Mouse (Mus musculus): Measurements from ENCODE around the gene Simc1. TPM values are rescaled to one million over a fixed set of nuclear protein-coding genes. Genes with fewer than 3 reads are reported as not detected.
A peak's percentile ranks its signal among the peaks of the same experiment; 100 is the strongest.

Simc1 gene
- total and polyA plus RNA-seq, 3 experiments, result 6.2 to 16.6 (median 6.8) TPM

- H3K9ac ChIP-seq (ENCODE audit: insufficient read depth, low read depth), result no peak overlapping the region
- H3K9me3 ChIP-seq (replicated peaks; ENCODE audit: low read length), result no peaks in the 10 kb centered on the region
- no peak overlapping the region for H3K4me3 ChIP-seq (replicated peaks in 1 of 3; ENCODE audit: low read depth in 2 of 3, low read length in 2 of 3, poor library complexity in 1 of 3)
- no peak overlapping the region for H3K4me2 ChIP-seq (ENCODE audit: insufficient read depth, low read depth, poor library complexity, severe bottlenecking)
- peaks cover 17% of the 10 kb centered on the region for H3K79me2 ChIP-seq (replicated peaks; ENCODE audit: control insufficient read depth, extremely low read depth, insufficient read depth, poor library complexity, severe bottlenecking)
- in situ Hi-C loops (cut with MboI; ENCODE audit: low pct_ligation_motif_present, low pct_unique_long_range_greater_than_20kb, low sequenced_read_pairs) (no loop called here), dilution Hi-C loops (cut with MboI; ENCODE audit: extremely low pct_ligation_motif_present, extremely low pct_unique_long_range_greater_than_20kb, low sequenced_read_pairs) (no loop called here)
- H3K27me3 ChIP-seq (replicated peaks), result no peaks in the 10 kb centered on the region
- peaks cover 2 to 21% of the 10 kb centered on the region in 2 experiments for H3K4me1 ChIP-seq (ENCODE audit: control insufficient read depth in 1 of 2, insufficient read depth in 2 of 2)
- H3K27ac ChIP-seq (ENCODE audit: insufficient read depth, low read depth), result no peak overlapping the region
- TF ChIP-seq POLR2AphosphoS2 (IDR thresholded peaks at IDR 0.05; ENCODE audit: low read depth, low read length) (no peak), MAFK (IDR thresholded peaks at IDR 0.05; ENCODE audit: insufficient replicate concordance, low read length) (no peak), ELF1 (IDR thresholded peaks at IDR 0.05; ENCODE audit: low read depth, low read length) (no peak), JUN (IDR thresholded peaks at IDR 0.05; ENCODE audit: insufficient read depth, low read depth, low read length) (no peak), UBTF (IDR thresholded peaks at IDR 0.05; ENCODE audit: low read depth, low read length) (no peak), IRF4 (IDR thresholded peaks at IDR 0.05; ENCODE audit: low read depth, low read length) (no peak), MXI1 (IDR thresholded peaks at IDR 0.05; ENCODE audit: low read depth, low read length) (no peak)
- DNase-seq (ENCODE audit: extremely low read depth), result no peak
- H3K36me3 ChIP-seq (replicated peaks in 1 of 2; ENCODE audit: control insufficient read depth in 1 of 2, insufficient read depth in 1 of 2, low read length in 1 of 2), result peaks cover 43 to 58% of the 10 kb centered on the region in 2 experiments
These were observed 59.0 kb downstream of the Simc1 start for GRCm38 (mm10) chr13:54562562-54562961.

- peaks cover 2 to 33% of the 10 kb centered on the region in 2 experiments for H3K4me1 ChIP-seq (ENCODE audit: control insufficient read depth in 1 of 2, insufficient read depth in 2 of 2)
- peak overlapping the region; percentile 86 to 91 (median 87) for H3K4me3 ChIP-seq (replicated peaks in 1 of 3; ENCODE audit: low read depth in 2 of 3, low read length in 2 of 3, poor library complexity in 1 of 3)
- peaks cover 30 to 38% of the 10 kb centered on the region in 2 experiments for H3K36me3 ChIP-seq (replicated peaks in 1 of 2; ENCODE audit: control insufficient read depth in 1 of 2, insufficient read depth in 1 of 2, low read length in 1 of 2)
- TF ChIP-seq USF2 (conservative IDR thresholded peaks at IDR 0.05; ENCODE audit: low read depth, low read length), result no peak
- TF ChIP-seq SIN3A (IDR thresholded peaks at IDR 0.05; ENCODE audit: low read length), result no peak; the same call in 1 of the 2 replicates
- 0 out of 2 replicates have a peak, but pooled peaks have one; percentile 1 for TF ChIP-seq NRF1 (IDR thresholded peaks at IDR 0.05; ENCODE audit: low read depth, low read length)
- no peak; the same call in 1 of the 2 replicates for TF ChIP-seq MAX (IDR thresholded peaks at IDR 0.05; ENCODE audit: low read length)
- no peak overlapping the region for H3K27ac ChIP-seq (ENCODE audit: insufficient read depth, low read depth)
- H3K9ac ChIP-seq (ENCODE audit: insufficient read depth, low read depth), result peak overlapping the region; percentile 92
- no peak for DNase-seq (ENCODE audit: extremely low read depth)
- peaks cover 17% of the 10 kb centered on the region for H3K79me2 ChIP-seq (replicated peaks; ENCODE audit: control insufficient read depth, extremely low read depth, insufficient read depth, poor library complexity, severe bottlenecking)
- peak overlapping the region; percentile 87 for H3K4me2 ChIP-seq (ENCODE audit: insufficient read depth, low read depth, poor library complexity, severe bottlenecking)
- no peaks in the 10 kb centered on the region for H3K9me3 ChIP-seq (replicated peaks; ENCODE audit: low read length)
- dilution Hi-C loops (cut with MboI; ENCODE audit: extremely low pct_ligation_motif_present, extremely low pct_unique_long_range_greater_than_20kb, low sequenced_read_pairs), result no loop called here
- in situ Hi-C loops (cut with MboI; ENCODE audit: low pct_ligation_motif_present, low pct_unique_long_range_greater_than_20kb, low sequenced_read_pairs), result loop anchor here (5.0 kb wide), 1 partner anchor 53 kb away; no protein-coding TSS in a partner anchor
- H3K27me3 ChIP-seq (replicated peaks), result no peaks in the 10 kb centered on the region
These were observed 60.9 kb downstream of the Simc1 start for GRCm38 (mm10) chr13:54564232-54565200.

Measured in CH12.LX (cell line).